Mouse (Mus musculus) small intestine, adult 2 months (tissue): Measurements from ENCODE around the gene Rere.

Source experiments
- CTCF ChIP-seq: fragments of 200-500 bp; IDR thresholded peaks from 2 replicates; pipeline ENCODE4 v1.5.1; 2012; ENCODE audit warnings: low read depth, mild to moderate bottlenecking, control low read depth, inconsistent platforms, low read length, moderate library complexity, mixed read lengths; ENCODE audit not compliant: insufficient replicate concordance, insufficient read length; ENCODE audit errors: extremely low read depth
- POLR2A ChIP-seq: fragments of 200-500 bp; IDR thresholded peaks from 2 replicates; pipeline ENCODE4 v1.6.1; 2012; ENCODE audit warnings: low read depth, mild to moderate bottlenecking, control low read depth, inconsistent platforms, low read length, moderate library complexity

DNA sequence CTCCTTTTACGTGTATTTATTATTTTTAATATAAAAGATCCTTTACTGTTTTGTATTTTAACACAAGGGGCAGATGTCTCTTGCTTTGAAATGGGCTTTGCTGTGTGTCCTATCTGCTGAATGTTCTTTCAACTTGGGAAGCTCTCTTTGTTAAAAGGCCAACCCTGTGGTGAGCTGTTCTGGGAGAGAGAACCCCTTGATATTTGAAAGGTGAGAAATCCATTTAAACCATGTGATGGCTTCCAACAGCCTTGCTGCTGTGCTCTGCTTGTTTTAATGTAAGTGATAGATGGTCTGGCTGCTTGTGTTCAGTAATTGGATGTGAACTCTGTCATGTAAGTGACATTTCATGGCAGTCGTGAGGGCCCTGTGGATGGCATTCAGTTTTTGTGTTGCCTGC lies 175.4 kb downstream of the Rere start:
- TF ChIP-seq CTCF (no peak), POLR2A (no peak)
